Mouse (Mus musculus) 416B (cell line): Measurements from ENCODE around the gene Insyn1.

Experiments used
- DNase-seq: peaks from one replicate; pipeline ENCODE4 v3.0.0; 2011; ENCODE audit warnings: low read depth

The Insyn1 gene

GRCm38 (mm10) chr9:58487851-58488801 is at the start of gene Insyn1:
Insyn1 (plus strand) TSS chr9:58488603.
- no peak for DNase-seq

GRCm38 (mm10) chr9:58438921-58439396 is 49.4 kb upstream of the Insyn1 start:
- no peak for DNase-seq

GRCm38 (mm10) chr9:58440100-58440499 is 48.3 kb upstream of the Insyn1 start:
- no peak for DNase-seq

GRCm38 (mm10) chr9:58440614-58441013 is 47.8 kb upstream of the Insyn1 start:
- no peak for DNase-seq

- DNase-seq: no peak
These were observed 46.9 kb upstream of the Insyn1 start for GRCm38 (mm10) chr9:58441351-58442104.

- DNase-seq: no peak
These were observed 46.0 kb upstream of the Insyn1 start for GRCm38 (mm10) chr9:58442105-58443010.

- DNase-seq: no peak
These were observed 45.3 kb upstream of the Insyn1 start for GRCm38 (mm10) chr9:58443061-58443460.

- no peak for DNase-seq
These were observed 41.6 kb upstream of the Insyn1 start for GRCm38 (mm10) chr9:58446829-58447228.

GRCm38 (mm10) chr9:58447997-58448595 is 40.3 kb upstream of the Insyn1 start:
- no peak for DNase-seq

- DNase-seq: no peak
These were observed 38.9 kb upstream of the Insyn1 start for GRCm38 (mm10) chr9:58449526-58449925.

GRCm38 (mm10) chr9:58453791-58454378 is 34.5 kb upstream of the Insyn1 start:
- DNase-seq: peak; percentile 16

GRCm38 (mm10) chr9:58454886-58455285 is 33.5 kb upstream of the Insyn1 start:
- DNase-seq: no peak

- no peak for DNase-seq
These were observed 32.6 kb upstream of the Insyn1 start for GRCm38 (mm10) chr9:58455798-58456197.

- DNase-seq: no peak
These were observed 30.9 kb upstream of the Insyn1 start for GRCm38 (mm10) chr9:58457481-58457955.

GRCm38 (mm10) chr9:58458341-58458740 is 30.1 kb upstream of the Insyn1 start:
- peak; percentile 8 for DNase-seq

- no peak for DNase-seq
These were observed 29.4 kb upstream of the Insyn1 start for GRCm38 (mm10) chr9:58458856-58459553.

- no peak for DNase-seq
These were observed 20.9 kb upstream of the Insyn1 start for GRCm38 (mm10) chr9:58467345-58468025.

- no peak for DNase-seq
These were observed 17.9 kb upstream of the Insyn1 start for GRCm38 (mm10) chr9:58470466-58470865.

- DNase-seq: no peak
These were observed 15.1 kb upstream of the Insyn1 start for GRCm38 (mm10) chr9:58473211-58473815.
